In genomic region chr2:30700471-30700870, GRCm38 (mm10) we compare ENCODE assay signal across 8 mouse cellular contexts.
DNase-seq lines count a peak whose midpoint lies in the region; ATAC-seq and TF ChIP-seq lines count a peak whose summit lies in the region.

No protein-coding gene starts in this region.

- no peak overlapping the region for H3K4me2 ChIP-seq in heart, embryonic 16.5 days (ENCODE audit: low read depth, low read length)
- no peak overlapping the region for H3K4me2 ChIP-seq in forebrain, postnatal 0 days (ENCODE audit: low read depth)
- H3K4me2 ChIP-seq in midbrain, embryonic 11.5 days, result no peak overlapping the region

- H3K9me3 ChIP-seq in heart, embryonic 16.5 days (replicated peaks; ENCODE audit: control insufficient read depth, low read length), result no peaks in the 10 kb centered on the region; the same call in 1 of the 2 replicates
- no peaks in the 10 kb centered on the region for H3K9me3 ChIP-seq in forebrain, postnatal 0 days (ENCODE audit: low read length)
- H3K9me3 ChIP-seq in midbrain, embryonic 11.5 days (ENCODE audit: control insufficient read depth, low read length), result peaks cover 5% of the 10 kb centered on the region; the same call in 1 of the 2 replicates

- ATAC-seq in heart, embryonic 16.5 days (replicated peaks; ENCODE audit: extremely low read depth, insufficient read depth, low FRiP score), result no peak
- ATAC-seq in forebrain, postnatal 0 days, result no peak
- no peak for ATAC-seq in midbrain, embryonic 11.5 days (ENCODE audit: low FRiP score)
- no peak for ATAC-seq in granulocyte monocyte progenitor cell, adult 5-6 weeks (replicated peaks; ENCODE audit: poor library complexity, severe bottlenecking)

- no peaks in the 10 kb centered on the region for H3K36me3 ChIP-seq in heart, embryonic 16.5 days (ENCODE audit: control insufficient read depth, insufficient read depth)
- H3K36me3 ChIP-seq in forebrain, postnatal 0 days (ENCODE audit: insufficient read depth), result no peaks in the 10 kb centered on the region
- no peaks in the 10 kb centered on the region for H3K36me3 ChIP-seq in midbrain, embryonic 11.5 days (ENCODE audit: control insufficient read depth, insufficient read depth, low read length)

- H3K4me1 ChIP-seq in heart, embryonic 16.5 days (ENCODE audit: control insufficient read depth, insufficient read depth, low read length), result peaks cover 28% of the 10 kb centered on the region
- H3K4me1 ChIP-seq in brown adipose tissue, adult 24 weeks (ENCODE audit: control insufficient read depth, insufficient read depth, insufficient read length, low read length), result peaks cover 6% of the 10 kb centered on the region
- 0 out of 2 replicates have a peak, but pooled peaks cover 5% of the 10 kb centered on the region for H3K4me1 ChIP-seq in forebrain, postnatal 0 days (ENCODE audit: insufficient read depth)
- H3K4me1 ChIP-seq in midbrain, embryonic 11.5 days (ENCODE audit: control insufficient read depth, insufficient read depth, low read length), result peaks cover 26% of the 10 kb centered on the region

- TF ChIP-seq CTCF in forebrain, postnatal 0 days (IDR thresholded peaks at IDR 0.05; ENCODE audit: low read depth), result no peak

- H3K9ac ChIP-seq in heart, embryonic 16.5 days (ENCODE audit: low read length), result peak overlapping the region; percentile 30
- no peak overlapping the region; the same call in 1 of the 2 replicates for H3K9ac ChIP-seq in forebrain, postnatal 0 days
- H3K9ac ChIP-seq in midbrain, embryonic 11.5 days (ENCODE audit: low read length), result no peak overlapping the region

- peak overlapping the region; percentile 77 for H3K27ac ChIP-seq in heart, embryonic 16.5 days (ENCODE audit: low read length)
- peak overlapping the region; percentile 93 for H3K27ac ChIP-seq in brown adipose tissue, adult 24 weeks (replicated peaks; ENCODE audit: low read depth, low read length)
- peak overlapping the region; percentile 59 for H3K27ac ChIP-seq in forebrain, postnatal 0 days (ENCODE audit: low read depth, low read length)
- H3K27ac ChIP-seq in midbrain, embryonic 11.5 days (ENCODE audit: low read depth, low read length), result peak overlapping the region; percentile 1; the same call in 1 of the 2 replicates

- no peaks in the 10 kb centered on the region for H3K27me3 ChIP-seq in heart, embryonic 16.5 days (ENCODE audit: control insufficient read depth, insufficient read depth, low read length)
- no peaks in the 10 kb centered on the region for H3K27me3 ChIP-seq in forebrain, postnatal 0 days (ENCODE audit: insufficient read depth, low read length)
- no peaks in the 10 kb centered on the region for H3K27me3 ChIP-seq in midbrain, embryonic 11.5 days (ENCODE audit: control insufficient read depth, insufficient read depth, low read length)

- WGBS in heart, embryonic 16.5 days, result 100% methylated on average over 1 of the region's 1 CpGs
- 90% methylated on average over 1 of the region's 1 CpGs for WGBS in forebrain, postnatal 0 days
- 94% methylated on average over 1 of the region's 1 CpGs for WGBS in midbrain, embryonic 11.5 days

- DNase-seq in heart, adult 8-10 months (ENCODE audit: low spot score), result no peak
- DNase-seq in forebrain, postnatal 0 days, result no peak
- no peak for DNase-seq in midbrain, embryonic 11.5 days (ENCODE audit: low spot score, missing footprints)
- no peak for DNase-seq in frontal cortex, postnatal 10 days (ENCODE audit: low spot score in 2 of 2)
- DNase-seq in gastrocnemius, postnatal 4 days (ENCODE audit: low spot score in 2 of 2), result no peak

- no peak overlapping the region for H3K4me3 ChIP-seq in heart, embryonic 16.5 days (ENCODE audit: low read length)
- no peak overlapping the region for H3K4me3 ChIP-seq in brown adipose tissue, adult 24 weeks (ENCODE audit: insufficient read depth, low read depth, low read length)
- H3K4me3 ChIP-seq in forebrain, postnatal 0 days (ENCODE audit: low read depth, low read length), result no peak overlapping the region
- no peak overlapping the region for H3K4me3 ChIP-seq in midbrain, embryonic 11.5 days (ENCODE audit: low read depth, low read length)

Comparison
In these comparisons a context has a peak if more than half of its experiments do, and no peak if none do; other contexts are left out.
1. H3K27ac ChIP-seq: peak in every context shown above with its lines; median percentile 93 in brown adipose tissue, adult 24 weeks; 77 in heart, embryonic 16.5 days; 59 in forebrain, postnatal 0 days; 1 in midbrain, embryonic 11.5 days.